Mouse (Mus musculus): ENCODE results near the gene Zfyve19. TPM values are rescaled to one million over a fixed set of nuclear protein-coding genes. Genes with fewer than 3 reads are reported as not detected.
A peak's percentile ranks its signal among the peaks of the same experiment; 100 is the strongest.

Gene Zfyve19
- polyA plus RNA-seq, 1 experiment from 2014 or later = 61.7 TPM

DNA sequence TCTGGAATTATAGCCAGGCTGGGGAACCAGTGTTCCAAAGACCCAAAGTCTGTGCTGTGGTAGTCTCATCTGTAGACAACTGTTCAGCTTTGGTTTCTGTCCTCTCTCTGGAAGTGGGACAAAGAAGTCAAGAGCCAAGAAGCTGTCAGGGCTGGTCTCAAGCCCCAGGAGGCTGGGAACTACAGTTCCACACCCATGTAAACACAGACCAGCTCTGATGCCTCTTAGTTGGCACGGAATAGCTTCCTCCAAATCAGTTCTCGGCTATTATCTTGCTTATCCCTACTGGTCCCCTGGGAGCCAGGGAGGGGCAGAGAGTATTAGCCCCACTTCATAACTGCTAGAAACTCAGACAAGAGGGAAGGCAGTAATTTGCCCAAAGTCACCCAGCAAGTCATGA is 52.9 kb downstream of the Zfyve19 start:
- H3K4me2 ChIP-seq (replicated peaks) = no peak overlapping the region
- no peak overlapping the region for H3K27ac ChIP-seq
- no peaks in the 10 kb centered on the region for H3K4me1 ChIP-seq (replicated peaks; ENCODE audit: control insufficient read depth, insufficient read depth, low read length)
- H3K36me3 ChIP-seq (replicated peaks; ENCODE audit: control insufficient read depth, insufficient read depth) = no peaks in the 10 kb centered on the region
- no peak for ATAC-seq (ENCODE audit: low FRiP score)
- WGBS = 44% methylated on average over 2 of the region's 2 CpGs
- H3K9me3 ChIP-seq (ENCODE audit: control insufficient read depth, low read length) = no peaks in the 10 kb centered on the region
- no peak overlapping the region for H3K4me3 ChIP-seq (replicated peaks; ENCODE audit: low read length)
- H3K9ac ChIP-seq = no peak overlapping the region
- DNase-seq (ENCODE audit: low spot score) = no peak
- no peaks in the 10 kb centered on the region for H3K27me3 ChIP-seq (ENCODE audit: control insufficient read depth, insufficient read depth, low read length)

DNA sequence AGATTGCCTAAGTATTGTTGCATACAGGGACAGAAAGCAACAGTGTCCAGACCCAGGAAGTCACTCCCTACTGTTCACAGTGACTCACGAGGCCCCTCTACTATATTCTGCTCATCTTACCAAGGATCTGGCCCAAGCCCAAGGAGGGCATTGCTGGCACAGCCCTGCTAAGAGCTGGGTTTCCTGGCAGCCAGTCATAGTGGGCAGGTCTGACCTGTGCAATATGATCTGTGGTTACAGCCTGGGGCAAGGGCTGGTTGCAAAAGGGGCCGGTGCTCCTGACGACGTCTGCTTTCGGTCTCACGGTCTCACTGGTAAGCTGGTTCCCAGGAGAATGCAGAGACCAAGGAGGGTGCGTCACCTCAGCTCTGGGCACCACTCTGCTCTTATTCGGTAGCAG is 54.6 kb downstream of the Zfyve19 start:
- Histone ChIP-seq H3K27ac (no peak overlapping the region), H3K4me3 (replicated peaks; ENCODE audit: low read length) (no peak overlapping the region), H3K27me3 (ENCODE audit: control insufficient read depth, insufficient read depth, low read length) (no peaks in the 10 kb centered on the region), H3K36me3 (replicated peaks; ENCODE audit: control insufficient read depth, insufficient read depth) (no peaks in the 10 kb centered on the region), H3K4me2 (replicated peaks) (no peak overlapping the region), H3K9ac (no peak overlapping the region), H3K9me3 (ENCODE audit: control insufficient read depth, low read length) (no peaks in the 10 kb centered on the region), H3K4me1 (replicated peaks; ENCODE audit: control insufficient read depth, insufficient read depth, low read length) (no peaks in the 10 kb centered on the region)
- 55% methylated on average over 8 of the region's 8 CpGs for WGBS
- ATAC-seq (ENCODE audit: low FRiP score) (peak; percentile 43; the same call in 1 of the 2 replicates), DNase-seq (ENCODE audit: low spot score) (peak; percentile 40)

DNA sequence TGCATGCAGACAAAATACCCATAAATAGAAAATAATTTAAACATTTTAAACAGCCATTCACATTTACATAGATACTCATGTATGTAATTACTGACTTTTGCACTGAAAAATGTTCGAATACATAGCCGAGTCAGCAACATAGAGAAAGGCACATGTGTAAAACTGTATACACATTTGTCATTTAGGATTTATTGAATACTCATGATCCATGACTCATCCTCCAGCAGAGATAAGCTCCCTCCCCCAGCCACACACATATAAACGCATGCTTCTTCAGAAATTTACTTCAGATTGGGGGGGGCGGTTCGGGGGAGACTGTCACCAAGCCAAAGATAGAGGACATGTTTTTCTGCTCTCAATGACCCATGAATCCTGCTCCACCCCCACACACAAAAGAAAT is 55.4 kb downstream of the Zfyve19 start:
- WGBS = 80% methylated on average over 5 of the region's 5 CpGs
- Histone ChIP-seq H3K4me2 (replicated peaks) (no peak overlapping the region), H3K4me1 (replicated peaks; ENCODE audit: control insufficient read depth, insufficient read depth, low read length) (no peaks in the 10 kb centered on the region), H3K27me3 (ENCODE audit: control insufficient read depth, insufficient read depth, low read length) (no peaks in the 10 kb centered on the region), H3K4me3 (replicated peaks; ENCODE audit: low read length) (no peak overlapping the region), H3K9me3 (ENCODE audit: control insufficient read depth, low read length) (no peaks in the 10 kb centered on the region), H3K9ac (no peak overlapping the region), H3K36me3 (replicated peaks; ENCODE audit: control insufficient read depth, insufficient read depth) (no peaks in the 10 kb centered on the region), H3K27ac (no peak overlapping the region; the same call in 1 of the 2 replicates)
- DNase-seq (ENCODE audit: low spot score) (no peak), ATAC-seq (ENCODE audit: low FRiP score) (no peak)

Other genes with a start within 250 kb of the Zfyve19 start
- gene Ccdc32, start 179.2 kb upstream of the Zfyve19 start, polyA plus RNA-seq (2014; fragmentation: Nextera tagmentation; extraction: Ambion mirVana) = 36.0 and 36.5 TPM in 2 replicates
- 3.6 and 3.9 TPM in 2 replicates for gene Rpusd2, start 173.8 kb upstream of the Zfyve19 start, polyA plus RNA-seq (2014; fragmentation: Nextera tagmentation; extraction: Ambion mirVana)
- gene Knl1, start 161.5 kb upstream of the Zfyve19 start, polyA plus RNA-seq (2014; fragmentation: Nextera tagmentation; extraction: Ambion mirVana) = 6.6 and 8.3 TPM in 2 replicates
- gene Rad51, start 95.8 kb upstream of the Zfyve19 start, polyA plus RNA-seq (2014; fragmentation: Nextera tagmentation; extraction: Ambion mirVana) = 8.3 and 11.6 TPM in 2 replicates
- 39.1 and 42.5 TPM in 2 replicates for gene Rmdn3, start 51.6 kb upstream of the Zfyve19 start, polyA plus RNA-seq (2014; fragmentation: Nextera tagmentation; extraction: Ambion mirVana)
- gene Gchfr, start 40.8 kb upstream of the Zfyve19 start, polyA plus RNA-seq (2014; fragmentation: Nextera tagmentation; extraction: Ambion mirVana) = 14.3 and 15.1 TPM in 2 replicates
- gene Gm14137, start 34.1 kb upstream of the Zfyve19 start, polyA plus RNA-seq (2014; fragmentation: Nextera tagmentation; extraction: Ambion mirVana) = 0.40 and 0.66 TPM in 2 replicates
- gene Dnajc17, start 178 bp downstream of the Zfyve19 start, polyA plus RNA-seq (2014; fragmentation: Nextera tagmentation; extraction: Ambion mirVana) = 20.1 and 21.5 TPM in 2 replicates
- gene Ppp1r14d, start 21.3 kb downstream of the Zfyve19 start, polyA plus RNA-seq (2014; fragmentation: Nextera tagmentation; extraction: Ambion mirVana) = not detected in 2 replicates
- 0.78 and 0.90 TPM in 2 replicates for gene Spint1, start 28.7 kb downstream of the Zfyve19 start, polyA plus RNA-seq (2014; fragmentation: Nextera tagmentation; extraction: Ambion mirVana)
- gene Rhov, start 62.7 kb downstream of the Zfyve19 start, polyA plus RNA-seq (2014; fragmentation: Nextera tagmentation; extraction: Ambion mirVana) = 20.9 and 26.9 TPM in 2 replicates
- 19.3 and 19.7 TPM in 2 replicates for gene Vps18, start 80.1 kb downstream of the Zfyve19 start, polyA plus RNA-seq (2014; fragmentation: Nextera tagmentation; extraction: Ambion mirVana)
- 3.9 and 4.8 TPM in 2 replicates for gene Dll4, start 117.2 kb downstream of the Zfyve19 start, polyA plus RNA-seq (2014; fragmentation: Nextera tagmentation; extraction: Ambion mirVana)
- 8.8 and 10.3 TPM in 2 replicates for gene Chac1, start 142.6 kb downstream of the Zfyve19 start, polyA plus RNA-seq (2014; fragmentation: Nextera tagmentation; extraction: Ambion mirVana)